Mouse (Mus musculus) gastrocnemius, postnatal 14 days (tissue): ENCODE measurements at regions not wholly inside any gene's neighbourhood (a gene's known extent, or its start where the extent isn't known, plus 50 kb on each side); places are given as distances from the start of the nearest gene placed in this dataset.

Experiments
- DNase-seq: peaks from one replicate; pipeline ENCODE4 v3.0.0; 2021; ENCODE audit warnings: mixed read lengths
- intact Hi-C: fragments of 180-260 bp; cut with DNase I; formaldehyde crosslinking; loops from one replicate; pipeline ENCODE4 v1.15.1; 2025; ENCODE audit warnings: low total_unique reads

- intact Hi-C loops, result no loop called here
- no peak for DNase-seq
These were observed 154.3 kb upstream of the Pkn2 start for GRCm38 (mm10) chr3:143036108-143036507.

- intact Hi-C loops, result no loop called here
- no peak for DNase-seq
These were observed 152.8 kb upstream of the Pkn2 start for GRCm38 (mm10) chr3:143034588-143034987.

GRCm38 (mm10) chr3:143022486-143022885, 140.7 kb upstream of the Pkn2 start:
- no peak for DNase-seq
- intact Hi-C loops, result no loop called here

DNA sequence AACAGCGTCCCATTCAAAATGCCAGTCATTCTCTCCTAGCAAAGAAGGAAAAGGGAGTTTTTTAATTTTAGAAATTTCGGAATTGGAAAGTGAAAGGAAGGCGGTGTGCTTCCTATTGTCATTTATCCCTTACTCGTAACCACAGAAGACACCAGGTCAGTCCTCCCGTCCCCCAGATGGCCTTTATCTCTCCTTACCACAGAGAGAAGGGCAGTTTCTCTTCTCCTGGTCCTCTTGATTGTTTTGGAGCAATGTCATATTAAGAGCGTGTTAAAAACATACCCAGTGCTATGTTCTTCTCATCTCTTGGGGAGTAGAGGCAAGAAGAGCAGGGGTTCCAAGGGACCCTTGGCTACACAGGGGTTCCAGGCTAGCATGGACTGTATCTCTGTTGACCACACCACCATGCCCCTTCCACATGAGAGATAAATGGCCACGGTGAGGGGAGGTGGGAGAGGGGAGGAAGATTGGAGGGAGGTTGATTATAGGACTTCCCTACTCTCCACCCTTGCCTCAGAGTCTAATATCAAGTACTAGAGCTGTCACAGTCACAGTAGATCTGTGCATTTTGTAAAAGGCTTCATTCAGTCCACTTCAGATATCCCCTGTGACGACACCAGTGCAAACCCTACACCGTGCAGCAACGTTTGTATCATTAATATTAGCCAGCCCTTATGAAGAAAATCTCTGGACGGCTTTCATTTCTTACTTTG, 139.5 kb upstream of the Pkn2 start:
- intact Hi-C loops, result no loop called here
- DNase-seq, result no peak

GRCm38 (mm10) chr3:143017480-143017879, 135.7 kb upstream of the Pkn2 start:
- intact Hi-C loops, result no loop called here
- DNase-seq, result no peak

DNA sequence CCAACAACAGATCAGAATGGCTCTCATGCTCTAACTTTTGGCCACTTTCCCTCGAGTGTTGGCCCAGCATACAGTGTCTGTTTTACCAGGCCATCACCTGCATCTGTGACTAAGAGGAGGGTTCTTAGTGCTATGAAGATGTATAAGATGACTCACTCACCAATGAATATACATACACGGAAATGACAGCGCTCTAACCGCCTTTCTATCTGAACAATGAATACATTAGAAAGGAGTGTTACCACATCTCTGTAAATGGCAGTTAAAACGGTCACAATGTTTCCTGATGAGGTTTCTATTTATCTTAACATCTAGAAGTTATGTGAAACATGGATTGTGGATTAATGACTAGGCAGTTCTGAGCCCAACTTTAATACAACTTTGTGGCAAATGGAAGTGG, 135.0 kb upstream of the Pkn2 start:
- intact Hi-C loops, result no loop called here
- no peak for DNase-seq

DNA sequence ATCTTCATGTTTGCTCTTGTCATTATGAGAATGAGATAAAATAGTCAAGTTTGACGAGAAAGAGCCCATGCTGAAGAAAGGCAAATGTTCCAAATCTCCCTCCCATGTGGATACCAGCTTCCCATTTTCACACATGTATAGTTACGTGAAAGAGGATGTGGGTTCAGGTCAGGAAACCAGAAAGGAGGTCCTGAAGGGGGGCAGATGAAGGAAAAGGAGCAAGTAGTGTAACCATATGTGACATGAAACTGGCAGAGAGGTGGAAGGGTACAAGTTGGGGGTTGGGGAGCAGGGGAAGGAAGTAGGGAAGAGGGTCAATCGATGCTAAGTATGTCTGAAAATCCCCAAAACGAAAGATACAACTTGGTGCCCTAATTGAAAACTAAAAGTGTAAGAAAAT, 132.6 kb upstream of the Pkn2 start:
- no peak for DNase-seq
- intact Hi-C loops, result no loop called here

GRCm38 (mm10) chr3:143007047-143007446, 125.2 kb upstream of the Pkn2 start:
- intact Hi-C loops, result no loop called here
- no peak for DNase-seq

- no peak for DNase-seq
- intact Hi-C loops, result no loop called here
These were observed 120.1 kb upstream of the Pkn2 start for GRCm38 (mm10) chr3:143001952-143002351.

- intact Hi-C loops, result no loop called here
- no peak for DNase-seq
These were observed 114.4 kb upstream of the Pkn2 start for GRCm38 (mm10) chr3:142995981-142996743.

GRCm38 (mm10) chr3:142984547-142984946, 102.7 kb upstream of the Pkn2 start:
- DNase-seq, result no peak

GRCm38 (mm10) chr3:142981221-142981620, 99.4 kb upstream of the Pkn2 start:
- intact Hi-C loops, result no loop called here
- no peak for DNase-seq

More at GRCm38 (mm10) chr3:142984547-142984946, 102.7 kb upstream of the Pkn2 start:
- intact Hi-C loops, result no loop called here

DNA sequence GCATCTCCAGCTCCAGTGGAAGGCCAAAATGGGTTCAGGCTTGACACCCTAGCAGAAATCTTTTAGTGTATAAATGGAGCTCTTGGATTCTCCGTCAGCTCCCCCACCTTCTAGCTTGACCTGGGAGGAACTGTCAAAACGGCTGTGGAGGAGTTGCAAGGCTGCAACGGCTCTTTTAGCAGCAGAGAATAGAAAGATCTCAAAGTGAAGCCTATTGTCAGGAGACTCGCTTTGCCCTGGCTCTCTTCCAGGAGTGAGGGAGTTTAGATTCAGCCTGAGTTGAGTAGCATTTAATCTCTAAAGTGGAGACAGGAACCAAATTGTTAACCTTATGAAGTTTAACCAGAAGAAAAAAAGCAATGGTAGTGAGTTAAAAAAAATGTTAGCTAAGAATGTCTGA, 97.4 kb upstream of the Pkn2 start:
- intact Hi-C loops, result no loop called here
- DNase-seq, result peak; percentile 5

- intact Hi-C loops, result no loop called here
- no peak for DNase-seq
These were observed 95.0 kb upstream of the Pkn2 start for GRCm38 (mm10) chr3:142976519-142977394.

DNA sequence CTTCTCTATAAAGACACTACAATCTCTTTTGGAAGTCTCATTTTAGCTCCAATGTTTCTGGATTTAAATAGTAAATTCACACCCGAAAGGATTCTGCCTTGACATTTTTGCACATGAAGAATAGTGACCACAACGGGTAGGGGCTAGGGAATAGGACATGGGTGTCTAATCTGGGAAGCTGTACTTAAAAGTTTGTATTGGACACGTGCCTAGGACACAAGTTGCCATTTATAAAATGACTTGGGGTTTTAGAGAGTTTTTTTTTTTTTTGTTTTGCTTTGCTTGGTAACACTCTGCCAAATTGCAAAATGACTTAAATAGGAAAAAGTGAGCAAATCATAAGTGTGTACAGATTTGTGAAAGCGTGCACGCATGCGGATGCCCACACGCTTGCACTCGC, 93.8 kb upstream of the Pkn2 start:
- intact Hi-C loops, result no loop called here
- no peak for DNase-seq

GRCm38 (mm10) chr3:142969501-142969900, 87.7 kb upstream of the Pkn2 start:
- intact Hi-C loops, result no loop called here

DNA sequence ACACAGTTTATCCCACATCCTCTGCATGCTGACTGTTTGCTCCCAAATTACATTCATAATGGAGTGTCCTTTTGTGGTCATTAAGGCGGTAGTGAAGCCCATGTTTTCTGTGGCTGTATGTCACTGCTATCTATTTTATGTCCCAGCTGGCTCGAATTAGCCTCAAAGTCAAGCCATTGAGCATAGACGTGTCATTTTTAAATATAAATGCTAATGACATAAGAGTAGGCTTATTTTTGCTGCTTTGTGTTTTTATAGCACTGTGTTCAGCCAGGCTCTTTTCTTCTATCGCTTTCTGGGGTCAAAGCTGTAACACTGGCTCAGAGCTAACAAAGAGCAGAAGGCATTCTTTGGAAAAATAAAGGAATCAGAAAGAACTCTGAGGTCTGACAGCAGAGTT, 83.8 kb upstream of the Pkn2 start:
- intact Hi-C loops, result no loop called here
- no peak for DNase-seq

More at GRCm38 (mm10) chr3:142969501-142969900, 87.7 kb upstream of the Pkn2 start:
- no peak for DNase-seq

GRCm38 (mm10) chr3:142963818-142964372, 82.1 kb upstream of the Pkn2 start:
- intact Hi-C loops, result no loop called here

GRCm38 (mm10) chr3:142957768-142958167, 76.0 kb upstream of the Pkn2 start:
- DNase-seq, result no peak
- intact Hi-C loops, result no loop called here

More at GRCm38 (mm10) chr3:142963818-142964372, 82.1 kb upstream of the Pkn2 start:
- no peak for DNase-seq

DNA sequence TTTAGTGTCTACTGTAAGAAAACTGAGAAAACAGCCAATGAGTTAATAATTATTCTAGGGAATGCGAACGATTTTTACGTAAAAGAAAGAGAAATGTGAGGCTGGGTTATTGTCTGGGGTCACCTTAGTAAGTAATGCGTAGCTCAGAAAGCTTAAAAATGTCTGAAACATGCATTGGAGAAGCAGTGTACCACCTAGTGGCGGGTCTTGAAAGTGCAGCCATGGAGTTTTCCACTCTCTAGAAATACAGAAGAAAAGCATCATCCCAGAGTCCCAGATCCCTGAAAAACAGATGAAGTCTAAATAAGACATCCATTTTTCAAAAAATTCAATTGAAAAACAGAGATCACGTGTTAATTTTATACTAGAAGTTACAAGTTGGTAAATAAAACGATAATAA, 67.0 kb upstream of the Pkn2 start:
- DNase-seq, result peak; percentile 54
- intact Hi-C loops, result no loop called here
